Mouse (Mus musculus): ENCODE measurements at regions not wholly inside any gene's neighbourhood (a gene's known extent, or its start where the extent isn't known, plus 50 kb on each side); places are given as distances from the start of the nearest gene placed in this dataset.

- DNase-seq (ENCODE audit: low spot score): no peak
- H3K36me3 ChIP-seq: no peaks in the 10 kb centered on the region
- no peaks in the 10 kb centered on the region for H3K9me3 ChIP-seq (replicated peaks)
- no peaks in the 10 kb centered on the region for H3K4me1 ChIP-seq
- 87% methylated on average over 4 of the region's 4 CpGs for WGBS
- H3K27ac ChIP-seq (replicated peaks): no peak overlapping the region
- H3K27me3 ChIP-seq (ENCODE audit: low read depth, poor library complexity, severe bottlenecking): no peaks in the 10 kb centered on the region
- H3K4me3 ChIP-seq: no peak overlapping the region
Measured at GRCm38 (mm10) chr11:63822847-63823246, 99.2 kb downstream of the Hs3st3b1 start.

- H3K9me3 ChIP-seq (replicated peaks): no peaks in the 10 kb centered on the region
- 91% methylated on average over 6 of the region's 6 CpGs for WGBS
- no peaks in the 10 kb centered on the region for H3K36me3 ChIP-seq
- no peaks in the 10 kb centered on the region for H3K27me3 ChIP-seq (ENCODE audit: low read depth, poor library complexity, severe bottlenecking)
- no peaks in the 10 kb centered on the region for H3K4me1 ChIP-seq
- no peak overlapping the region; the same call in 1 of the 2 replicates for H3K27ac ChIP-seq (replicated peaks)
- DNase-seq (ENCODE audit: low spot score): no peak
- H3K4me3 ChIP-seq: no peak overlapping the region
Measured at GRCm38 (mm10) chr11:63827271-63827762, 94.8 kb downstream of the Hs3st3b1 start.

GRCm38 (mm10) chr11:63833480-63833879 is 88.6 kb downstream of the Hs3st3b1 start:
- no peaks in the 10 kb centered on the region for H3K27me3 ChIP-seq (ENCODE audit: low read depth, poor library complexity, severe bottlenecking)
- no peak for DNase-seq (ENCODE audit: low spot score)
- 95% methylated on average over 3 of the region's 3 CpGs for WGBS
- no peak overlapping the region for H3K4me3 ChIP-seq
- no peaks in the 10 kb centered on the region for H3K9me3 ChIP-seq (replicated peaks)
- H3K4me1 ChIP-seq: peaks cover 10% of the 10 kb centered on the region
- no peaks in the 10 kb centered on the region for H3K36me3 ChIP-seq
- no peak overlapping the region for H3K27ac ChIP-seq (replicated peaks)

GRCm38 (mm10) chr11:63834140-63834539 is 88.0 kb downstream of the Hs3st3b1 start:
- Histone ChIP-seq H3K9me3 (replicated peaks) (no peaks in the 10 kb centered on the region), H3K4me1 (peaks cover 10% of the 10 kb centered on the region), H3K4me3 (no peak overlapping the region), H3K36me3 (no peaks in the 10 kb centered on the region), H3K27ac (replicated peaks) (no peak overlapping the region; the same call in 1 of the 2 replicates), H3K27me3 (ENCODE audit: low read depth, poor library complexity, severe bottlenecking) (no peaks in the 10 kb centered on the region)
- no peak for DNase-seq (ENCODE audit: low spot score)
- WGBS: 94% methylated on average over 4 of the region's 4 CpGs

- Histone ChIP-seq H3K9me3 (replicated peaks) (no peaks in the 10 kb centered on the region), H3K4me1 (peaks cover 10% of the 10 kb centered on the region), H3K4me3 (no peak overlapping the region), H3K27me3 (ENCODE audit: low read depth, poor library complexity, severe bottlenecking) (no peaks in the 10 kb centered on the region), H3K36me3 (no peaks in the 10 kb centered on the region), H3K27ac (replicated peaks) (no peak overlapping the region; the same call in 1 of the 2 replicates)
- no peak for DNase-seq (ENCODE audit: low spot score)
- WGBS: 55% methylated on average over 7 of the region's 7 CpGs
Measured at GRCm38 (mm10) chr11:63834631-63835030, 87.5 kb downstream of the Hs3st3b1 start.
